Comparison of ENCODE assay signal across 15 mouse cellular contexts in the genomic region with DNA sequence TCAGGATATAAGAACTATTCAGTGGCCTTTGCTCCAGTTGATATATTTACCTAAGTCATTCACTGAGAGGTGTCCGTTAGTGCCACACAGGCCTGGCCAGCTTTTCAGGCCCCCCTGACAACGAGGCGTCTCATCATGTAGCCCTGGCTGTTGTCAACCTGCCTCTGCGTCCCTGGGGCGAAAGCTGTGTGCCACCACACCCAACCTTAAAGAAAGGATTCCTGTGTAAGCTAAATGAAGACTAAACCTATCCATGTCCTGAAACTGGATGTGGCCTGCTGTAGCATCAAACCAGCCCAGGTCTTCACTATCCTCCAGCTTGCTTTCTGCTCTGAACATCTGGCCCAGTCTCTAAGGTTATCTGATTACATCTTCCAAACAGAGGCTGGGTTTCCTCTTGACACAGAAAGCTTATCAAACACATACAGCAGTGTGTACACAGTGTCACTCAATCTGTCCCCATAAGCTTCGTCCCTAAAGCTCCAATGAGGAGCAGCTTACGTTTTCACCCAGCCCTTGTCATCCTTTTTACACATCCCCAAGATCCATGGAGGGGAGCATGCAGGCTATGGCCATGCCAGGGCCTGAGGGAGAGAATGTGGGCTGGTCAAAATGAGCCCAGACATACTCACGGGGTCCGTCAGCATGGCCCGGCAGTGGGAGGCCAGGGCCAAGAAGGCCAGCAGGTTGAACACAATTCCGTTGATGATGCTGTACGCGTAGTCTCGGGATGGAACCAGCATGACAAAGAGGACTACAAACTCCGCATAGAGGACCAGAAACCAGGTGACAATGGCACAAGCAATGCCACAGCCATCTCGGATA. TPM values are rescaled to one million over a fixed set of nuclear protein-coding genes. Genes with fewer than 3 reads are reported as not detected.
"Had no signal": no experiment of that assay in that cellular context is flagged by ENCODE, and none has a peak within 500 bp of the region (broad histone marks: within the 10 kb centered on the region; RNA-seq: fewer than 3 reads in every experiment).

No protein-coding gene starts in this region.

- DNase-seq: kidney, adult 2 months; kidney, postnatal 14 days; layer of hippocampus, adult 9-11 months; layer of hippocampus, postnatal 36 days; left cerebral cortex, postnatal 4 days; lung, adult 18-20 months; right cerebral cortex, postnatal 14 days; thymus, postnatal 4 days had no signal

- H3K27ac ChIP-seq: intestine, embryonic 15.5 days; kidney, embryonic 15.5 days; limb, embryonic 13.5 days; midbrain, embryonic 12.5 days; neural tube, embryonic 13.5 days; stomach, postnatal 0 days had no signal

- ATAC-seq: intestine, embryonic 15.5 days; midbrain, embryonic 16.5 days had no signal

- H3K4me2 ChIP-seq: intestine, embryonic 15.5 days; kidney, embryonic 15.5 days; limb, embryonic 13.5 days; midbrain, embryonic 12.5 days; neural tube, embryonic 13.5 days had no signal

- H3K4me3 ChIP-seq: intestine, embryonic 15.5 days; kidney, embryonic 15.5 days; limb, embryonic 13.5 days; midbrain, embryonic 12.5 days; neural tube, embryonic 13.5 days had no signal

- H3K9ac ChIP-seq: intestine, embryonic 15.5 days; kidney, embryonic 15.5 days; limb, embryonic 13.5 days; midbrain, embryonic 12.5 days; neural tube, embryonic 13.5 days had no signal

- H3K27me3 ChIP-seq: intestine, embryonic 15.5 days; kidney, embryonic 15.5 days; limb, embryonic 13.5 days; midbrain, embryonic 12.5 days; neural tube, embryonic 13.5 days had no signal

- H3K4me1 ChIP-seq: intestine, embryonic 15.5 days; kidney, embryonic 15.5 days; limb, embryonic 13.5 days; midbrain, embryonic 12.5 days; neural tube, embryonic 13.5 days had no signal

- H3K9me3 ChIP-seq: intestine, embryonic 15.5 days; kidney, embryonic 15.5 days; limb, embryonic 13.5 days; midbrain, embryonic 12.5 days; neural tube, embryonic 13.5 days had no signal

RNA-seq across cellular contexts. Expression of a gene that starts 50.9 kb away (rescaled TPM):
- polyA plus RNA-seq: intestine, embryonic 15.5 days had no signal
